Mouse (Mus musculus) hematopoietic stem cell, adult 5-6 weeks (primary cell): ENCODE measurements at regions not wholly inside any gene's neighbourhood (a gene's known extent, or its start where the extent isn't known, plus 50 kb on each side); places are given as distances from the start of the nearest gene placed in this dataset.

Experiments
- ATAC-seq, 2 experiments: fragments of 125-278 bp in 1 of 2; replicated peaks in 1 of 2; 2 replicates each; pipeline ENCODE4 v1.8.0; 2016 to 2017; ENCODE audit warnings: inconsistent platforms in 2 of 2, mild to moderate bottlenecking in 2 of 2, moderate number of reproducible peaks in 2 of 2, low read depth in 1 of 2, moderate TSS enrichment in 1 of 2; ENCODE audit not compliant: low FRiP score in 2 of 2, poor library complexity in 2 of 2, severe bottlenecking in 2 of 2, insufficient read depth in 1 of 2, low TSS enrichment in 1 of 2

DNA sequence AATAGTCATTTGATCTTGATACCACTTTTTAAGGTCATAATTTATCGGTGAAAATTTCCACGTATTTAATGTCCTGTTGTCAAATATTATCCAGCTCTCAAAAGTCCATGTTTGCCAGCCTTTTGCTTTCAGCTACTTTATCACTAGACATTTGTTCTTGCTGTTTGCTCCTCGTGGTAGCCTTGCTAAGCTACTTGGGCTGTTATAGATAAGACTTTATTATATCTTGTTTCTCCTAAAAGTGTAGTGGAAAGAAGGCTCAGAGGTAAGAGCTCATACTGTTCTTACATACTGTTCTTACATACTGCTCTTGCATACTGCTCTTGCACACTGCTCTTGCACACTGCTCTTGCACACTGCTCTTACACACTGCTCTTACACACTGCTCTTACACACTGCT is 93.3 kb upstream of the Mon1b start:
- ATAC-seq = no peak

DNA sequence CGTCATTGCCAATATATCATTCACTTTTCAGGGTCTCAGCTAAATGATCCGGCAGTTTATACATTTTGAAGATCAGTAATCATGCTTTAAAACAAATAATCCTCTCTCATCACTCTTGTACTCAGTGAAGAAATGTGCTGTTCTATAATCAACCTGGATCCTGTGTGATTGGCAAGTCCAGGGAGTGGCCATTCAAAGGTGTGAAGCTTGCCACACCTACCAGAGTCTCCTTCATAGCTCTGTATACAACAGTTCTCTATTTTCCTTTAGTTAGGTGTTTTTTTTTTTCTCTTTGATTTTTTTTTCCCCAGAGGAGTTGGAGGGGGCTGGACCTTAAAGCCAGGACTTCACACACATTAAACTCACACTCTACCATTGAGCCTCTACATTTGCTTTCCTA is 92.7 kb upstream of the Mon1b start:
- ATAC-seq = no peak

GRCm38 (mm10) chr8:113549200-113549599 is 86.2 kb upstream of the Mon1b start:
- no peak for ATAC-seq

GRCm38 (mm10) chr8:113551454-113552273 is 83.7 kb upstream of the Mon1b start:
- ATAC-seq = peak in 1 of 2 experiments; percentile 21; a peak in 1 of 4 replicates

GRCm38 (mm10) chr8:113552826-113553225 is 82.6 kb upstream of the Mon1b start:
- ATAC-seq = no peak

DNA sequence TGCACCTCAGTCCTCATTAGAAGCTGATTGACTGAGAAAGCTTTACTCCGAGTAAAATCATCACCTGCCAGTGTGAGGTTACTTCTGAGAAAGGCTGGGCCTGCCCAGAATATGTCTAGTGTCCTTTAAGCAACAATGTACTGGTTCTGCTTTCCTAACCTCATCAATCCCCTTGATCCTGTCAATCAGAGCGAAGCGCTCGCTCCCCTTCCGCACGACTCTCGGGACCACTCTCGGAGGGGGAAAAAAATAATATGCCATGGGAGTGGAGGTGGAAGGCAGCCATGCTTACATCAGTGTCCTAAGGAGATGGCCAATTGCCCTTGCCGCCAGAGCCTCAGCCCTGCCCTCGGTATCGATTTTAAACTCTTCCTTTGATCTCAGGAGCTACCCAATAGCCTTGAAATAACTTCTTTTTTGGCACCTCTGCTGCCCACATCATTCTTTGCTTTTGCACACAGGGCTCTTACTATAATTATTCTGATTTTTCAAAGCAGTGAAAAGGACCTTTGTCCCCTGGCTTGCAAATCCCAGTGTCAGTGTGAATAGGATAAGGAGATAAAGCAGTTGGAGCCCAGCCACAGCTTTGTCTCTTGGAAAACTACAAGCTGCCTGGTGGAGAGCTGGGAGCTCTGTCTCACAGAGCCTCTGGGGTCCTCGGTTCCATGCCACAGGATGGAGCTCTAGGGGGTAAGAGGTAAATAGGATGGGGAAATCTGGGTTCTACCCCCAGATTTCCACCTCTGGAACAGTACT is 80.5 kb upstream of the Mon1b start:
- ATAC-seq = no peak

- ATAC-seq = no peak
Measured at GRCm38 (mm10) chr8:113556994-113557393, 78.4 kb upstream of the Mon1b start.

DNA sequence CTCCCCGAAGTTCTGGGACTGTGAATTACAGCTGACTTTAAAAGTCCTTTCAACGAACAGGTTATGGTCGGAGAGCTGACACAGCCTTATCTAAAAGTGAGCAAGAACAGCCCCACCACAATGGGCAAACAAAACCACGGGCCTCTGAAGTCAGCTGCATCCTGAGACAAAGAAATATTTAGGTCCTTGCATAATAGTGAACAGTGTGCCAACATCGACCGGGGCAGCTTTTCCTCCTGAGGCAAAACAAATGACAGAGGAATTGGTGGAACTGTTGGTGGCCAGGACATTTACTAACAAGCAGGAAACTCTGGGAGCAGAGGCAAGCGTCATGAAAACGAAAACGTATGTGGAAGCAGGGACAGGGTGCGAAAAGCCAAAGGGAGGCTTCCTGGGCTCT is 54.3 kb upstream of the Mon1b start:
- peak; percentile 92 to 94 for ATAC-seq

GRCm38 (mm10) chr8:113581704-113582103 is 53.7 kb upstream of the Mon1b start:
- ATAC-seq = 0 out of 4 replicates have a peak, but pooled peaks of 1 of the 2 experiments have one; percentile 2

DNA sequence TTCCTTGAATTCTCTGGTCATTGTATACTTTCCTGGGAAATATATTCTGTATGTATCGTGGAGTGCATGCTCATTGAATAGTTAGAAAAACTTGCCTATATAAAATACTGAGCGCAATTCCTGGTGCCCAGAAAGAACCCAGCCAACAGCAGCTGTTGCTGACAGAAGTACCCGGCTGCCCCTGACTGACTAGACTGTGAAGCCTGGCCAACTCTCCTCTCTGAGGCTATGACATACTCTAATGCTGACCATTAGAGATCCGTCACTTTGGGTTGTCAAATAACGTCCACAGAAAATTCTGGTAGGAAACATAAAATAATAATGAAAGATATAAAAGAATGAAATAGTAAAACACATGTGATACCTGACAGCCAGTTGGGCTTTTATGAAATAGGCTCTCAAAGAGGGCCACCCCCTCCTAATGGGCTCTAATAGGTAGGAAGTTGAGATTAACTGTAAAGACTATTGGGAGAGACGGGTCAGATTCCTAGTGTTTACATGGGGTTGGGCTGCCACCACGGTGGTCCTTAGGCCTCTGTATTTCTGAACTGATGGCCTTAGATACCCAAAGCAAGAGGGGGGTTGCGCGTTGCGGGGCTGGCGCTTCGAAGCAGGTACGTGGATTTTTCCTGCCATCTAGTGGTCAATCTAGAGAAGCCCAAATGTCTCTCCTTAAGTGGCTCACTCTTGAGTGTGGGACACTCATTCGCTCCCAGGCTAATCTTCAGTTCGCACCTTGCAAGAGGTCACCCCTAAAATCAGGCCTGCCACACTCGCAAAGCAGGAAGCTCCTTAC is 53.0 kb upstream of the Mon1b start:
- ATAC-seq = peak; percentile 55 to 79

GRCm38 (mm10) chr8:113583801-113584200 is 51.6 kb upstream of the Mon1b start:
- no peak for ATAC-seq
